Mouse (Mus musculus) forebrain, postnatal 0 days (tissue): Measurements from ENCODE around the gene Coro2a. TPM values are rescaled to one million over a fixed set of nuclear protein-coding genes. Genes with fewer than 3 reads are reported as not detected.
"Not testable (repeated sequence)": the region's sequence is repeated elsewhere in the genome, so short reads cannot be mapped to it uniquely, and the experiment has no call there.

Experiments used
- ATAC-seq: fragments of 200-750 bp; cut with Nextera tagmentation; 2 replicates; pipeline ENCODE4 v1.8.0; 2017; ENCODE audit warnings: mild to moderate bottlenecking, moderate library complexity
- DNase-seq: peaks from one replicate; pipeline ENCODE4 v3.0.0-alpha.2; 2015
- H3K27ac ChIP-seq: fragments of 300-500 bp; sonication (generic); 2 replicates; pipeline ENCODE4 v1.5.1; 2014; ENCODE audit warnings: low read depth, mild to moderate bottlenecking, antibody characterized with exemption, low read length, moderate library complexity, mixed read lengths
- H3K27me3 ChIP-seq: fragments of 300-500 bp; sonication (generic); 2 replicates; pipeline ENCODE4 v1.6.1; 2014; ENCODE audit warnings: mild to moderate bottlenecking, low read length, mixed read lengths; ENCODE audit not compliant: insufficient read depth
- H3K36me3 ChIP-seq: fragments of 300-500 bp; sonication (generic); 2 replicates; pipeline ENCODE4 v1.6.1; 2014; ENCODE audit warnings: mild to moderate bottlenecking, moderate library complexity; ENCODE audit not compliant: insufficient read depth
- H3K4me1 ChIP-seq: fragments of 300-500 bp; sonication (generic); 2 replicates; pipeline ENCODE4 v1.6.1; 2014; ENCODE audit warnings: antibody characterized with exemption; ENCODE audit not compliant: insufficient read depth
- H3K4me2 ChIP-seq: fragments of 300-500 bp; sonication (generic); 2 replicates; pipeline ENCODE4 v1.6.1; 2014; ENCODE audit warnings: low read depth, mild to moderate bottlenecking, moderate library complexity
- H3K4me3 ChIP-seq: fragments of 300-500 bp; sonication (generic); 2 replicates; pipeline ENCODE4 v1.5.1; 2014; ENCODE audit warnings: low read depth, low read length, mixed read lengths
- H3K9ac ChIP-seq: fragments of 300-500 bp; sonication (generic); 2 replicates; pipeline ENCODE4 v1.6.1; 2014; ENCODE audit warnings: mild to moderate bottlenecking
- H3K9me3 ChIP-seq: fragments of 300-500 bp; sonication (generic); 2 replicates; pipeline ENCODE4 v1.6.1; 2016; ENCODE audit warnings: low read length
- CTCF ChIP-seq: sonication (generic); IDR thresholded peaks from 2 replicates; pipeline ENCODE4 v1.5.1; 2016; ENCODE audit warnings: antibody characterized with exemption, control low read depth, low read depth
- WGBS: fragments of 180-500 bp; shearing (Covaris S2); extraction: QIAGEN DNeasy Blood & Tissue Kit; methylation state at CpG from one replicate; pipeline ENCODE4 v1.1.7; 2014; 5-methylcytosine and 5-hydroxymethylcytosine counted together
- polyA plus RNA-seq: library from polyadenylated mRNA; unstranded; fragments of >200 nt; fragmentation: Nextera tagmentation; extraction: Ambion mirVana; gene quantifications from 2 replicates; pipeline ENCODE4 v1.2.1, GENCODE M21; 2015
- total RNA-seq: library from RNA; depleted of rRNA; stranded (reverse); fragments of >200 nt; gene quantifications from 2 replicates; pipeline ENCODE4 v1.2.3, GENCODE M21; 2014

Coro2a gene
- total and polyA plus RNA-seq, 2 experiments from 2014 or later = 7.5 to 20.6 TPM

GRCm38 (mm10) chr4:46578228-46578627 is 23.8 kb downstream of the Coro2a start:
- no peak for ATAC-seq

GRCm38 (mm10) chr4:46575509-46576284 is 26.3 kb downstream of the Coro2a start:
- H3K36me3 ChIP-seq, ATAC-seq, H3K4me1 ChIP-seq, H3K4me3 ChIP-seq, H3K9ac ChIP-seq, DNase-seq, H3K4me2 ChIP-seq, H3K27ac ChIP-seq, H3K27me3 ChIP-seq, H3K9me3 ChIP-seq: not testable (repeated sequence)
- 91% methylated on average over 6 of the region's 10 CpGs for WGBS

More at GRCm38 (mm10) chr4:46578228-46578627, 23.8 kb downstream of the Coro2a start:
- TF ChIP-seq CTCF = no peak
- Histone ChIP-seq H3K4me1 (no peaks in the 10 kb centered on the region), H3K27ac (no peak overlapping the region), H3K27me3 (no peaks in the 10 kb centered on the region), H3K4me3 (no peak overlapping the region), H3K9ac (no peak overlapping the region), H3K9me3 (no peaks in the 10 kb centered on the region; the same call in 1 of the 2 replicates), H3K36me3 (peaks cover 6% of the 10 kb centered on the region; the same call in 1 of the 2 replicates), H3K4me2 (no peak overlapping the region)
- no peak for DNase-seq
- WGBS = 65% methylated on average over 1 of the region's 1 CpGs

GRCm38 (mm10) chr4:46574841-46575240 is 27.2 kb downstream of the Coro2a start:
- Histone ChIP-seq H3K4me3 (no peak overlapping the region), H3K4me1 (no peaks in the 10 kb centered on the region), H3K36me3 (peaks cover 6% of the 10 kb centered on the region; the same call in 1 of the 2 replicates), H3K4me2 (no peak overlapping the region), H3K9me3 (0 out of 2 replicates have a peak, but pooled peaks cover 3% of the 10 kb centered on the region), H3K27ac (no peak overlapping the region), H3K9ac (no peak overlapping the region), H3K27me3 (no peaks in the 10 kb centered on the region)
- 90% methylated on average over 10 of the region's 12 CpGs for WGBS
- DNase-seq (no peak), ATAC-seq (no peak)
- no peak for TF ChIP-seq CTCF

- 70% methylated on average over 9 of the region's 9 CpGs for WGBS
- ATAC-seq (no peak), DNase-seq (no peak)
- Histone ChIP-seq H3K9me3 (0 out of 2 replicates have a peak, but pooled peaks cover 3% of the 10 kb centered on the region), H3K4me1 (no peaks in the 10 kb centered on the region), H3K36me3 (peaks cover 6% of the 10 kb centered on the region; the same call in 1 of the 2 replicates), H3K4me3 (no peak overlapping the region), H3K9ac (no peak overlapping the region), H3K4me2 (no peak overlapping the region), H3K27me3 (no peaks in the 10 kb centered on the region), H3K27ac (no peak overlapping the region)
- TF ChIP-seq CTCF = no peak
Observed at GRCm38 (mm10) chr4:46574024-46574753, 27.8 kb downstream of the Coro2a start.

GRCm38 (mm10) chr4:46572616-46573015 is 29.4 kb downstream of the Coro2a start:
- Histone ChIP-seq H3K27me3 (no peaks in the 10 kb centered on the region), H3K4me1 (no peaks in the 10 kb centered on the region), H3K27ac (no peak overlapping the region), H3K4me3 (no peak overlapping the region), H3K9me3 (0 out of 2 replicates have a peak, but pooled peaks cover 3% of the 10 kb centered on the region), H3K4me2 (no peak overlapping the region), H3K9ac (no peak overlapping the region), H3K36me3 (peaks cover 6% of the 10 kb centered on the region; the same call in 1 of the 2 replicates)
- no peak for TF ChIP-seq CTCF
- 85% methylated on average over 4 of the region's 4 CpGs for WGBS
- no peak for ATAC-seq
- DNase-seq = no peak

- H3K36me3 ChIP-seq = peaks cover 6% of the 10 kb centered on the region; the same call in 1 of the 2 replicates
- ATAC-seq (no peak), DNase-seq (no peak)
- H3K4me1 ChIP-seq = no peaks in the 10 kb centered on the region
- no peak overlapping the region for H3K4me3 ChIP-seq
- 86% methylated on average over 9 of the region's 9 CpGs for WGBS
- 0 out of 2 replicates have a peak, but pooled peaks cover 3% of the 10 kb centered on the region for H3K9me3 ChIP-seq
- TF ChIP-seq CTCF = no peak
- no peak overlapping the region for H3K27ac ChIP-seq
- H3K9ac ChIP-seq = no peak overlapping the region
- no peak overlapping the region for H3K4me2 ChIP-seq
- no peaks in the 10 kb centered on the region for H3K27me3 ChIP-seq
Observed at GRCm38 (mm10) chr4:46571744-46572143, 30.3 kb downstream of the Coro2a start.

- Histone ChIP-seq H3K9me3 (0 out of 2 replicates have a peak, but pooled peaks cover 3% of the 10 kb centered on the region), H3K4me3 (no peak overlapping the region), H3K27ac (no peak overlapping the region), H3K4me1 (no peaks in the 10 kb centered on the region), H3K27me3 (no peaks in the 10 kb centered on the region), H3K4me2 (no peak overlapping the region), H3K36me3 (peaks cover 6% of the 10 kb centered on the region; the same call in 1 of the 2 replicates), H3K9ac (no peak overlapping the region)
- peak; percentile 75 for ATAC-seq
- peak; percentile 69 for DNase-seq
- WGBS = 24% methylated on average over 5 of the region's 5 CpGs
- no peak for TF ChIP-seq CTCF
Observed at GRCm38 (mm10) chr4:46569671-46570070, 32.3 kb downstream of the Coro2a start.
